Comparison of ENCODE assay signal across 8 mouse cellular contexts in the genomic region with DNA sequence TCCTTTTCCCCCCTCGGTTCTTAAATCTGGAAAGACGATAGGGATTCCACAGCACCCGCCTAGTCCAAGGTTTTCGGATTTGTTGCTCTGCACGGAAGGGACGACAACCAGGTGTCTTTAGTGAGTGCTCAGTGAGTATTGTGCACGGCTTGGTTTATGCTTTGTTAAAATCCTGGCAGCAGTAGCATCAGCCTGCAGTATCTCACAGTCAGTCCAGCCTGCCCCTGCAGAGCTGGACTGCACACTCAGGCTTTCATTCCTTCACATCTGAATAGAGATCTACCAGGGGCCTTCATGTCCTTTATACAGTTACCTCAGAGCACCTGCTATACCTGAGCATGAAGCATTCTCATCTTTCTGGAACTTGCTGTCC. TPM values are rescaled to one million over a fixed set of nuclear protein-coding genes. Genes with fewer than 3 reads are reported as not detected.
DNase-seq lines count a peak whose midpoint lies in the region; ATAC-seq and TF ChIP-seq lines count a peak whose summit lies in the region.

No protein-coding gene starts in this region.

- DNase-seq in heart, adult 2 months: no peak
- DNase-seq in heart, adult 8-10 months (ENCODE audit: low spot score): no peak
- DNase-seq in CH12.LX (ENCODE audit: extremely low read depth): no peak
- DNase-seq in forebrain, embryonic 14.5 days (ENCODE audit: low spot score): no peak
- no peak for DNase-seq in cerebellum, postnatal 36 days
- no peak for DNase-seq in T-cell, adult 2 months (ENCODE audit: low spot score)
- DNase-seq in kidney, postnatal 10 days: no peak

- 0% methylated on average over 7 of the region's 7 CpGs for whole genome bisulfite sequencing in heart, adult 2 months
- WGBS in forebrain, embryonic 14.5 days: 0% methylated on average over 7 of the region's 7 CpGs
- WGBS in macrophage (ENCODE audit: missing documents): 0% methylated on average over 6 of the region's 7 CpGs

- in situ Hi-C loops in CH12.LX (cut with MboI; ENCODE audit: low pct_ligation_motif_present, low pct_unique_long_range_greater_than_20kb, low sequenced_read_pairs): no loop called here

- peaks cover 8% of the 10 kb centered on the region for H3K36me3 ChIP-seq in heart, adult 2 months (ENCODE audit: control insufficient read depth, insufficient read depth, low read length)
- H3K36me3 ChIP-seq in CH12.LX (replicated peaks in 1 of 2; ENCODE audit: control insufficient read depth in 1 of 2, insufficient read depth in 1 of 2, low read length in 1 of 2): peaks cover 4 to 7% of the 10 kb centered on the region in 2 experiments
- H3K36me3 ChIP-seq in forebrain, embryonic 14.5 days (ENCODE audit: control insufficient read depth, insufficient read depth, low read length): peaks cover under 1% of the 10 kb centered on the region; the same call in 1 of the 2 replicates
- peaks cover 6% of the 10 kb centered on the region; the same call in 1 of the 2 replicates for H3K36me3 ChIP-seq in macrophage (ENCODE audit: inconsistent target)

- peak overlapping the region; percentile 90 for H3K9ac ChIP-seq in heart, adult 2 months (ENCODE audit: low read depth, low read length)
- H3K9ac ChIP-seq in CH12.LX (ENCODE audit: insufficient read depth, low read depth): peak overlapping the region; percentile 62
- H3K9ac ChIP-seq in forebrain, embryonic 14.5 days (ENCODE audit: low read length): peak overlapping the region; percentile 76

- H3K9me3 ChIP-seq in CH12.LX (replicated peaks; ENCODE audit: low read length): no peaks in the 10 kb centered on the region
- no peaks in the 10 kb centered on the region for H3K9me3 ChIP-seq in forebrain, embryonic 14.5 days (replicated peaks; ENCODE audit: control insufficient read depth, low read length)

- no peak for TF ChIP-seq RAD21 in CH12.LX (IDR thresholded peaks at IDR 0.05; ENCODE audit: low read depth, low read length)

- H3K4me2 ChIP-seq in CH12.LX (ENCODE audit: insufficient read depth, low read depth, poor library complexity, severe bottlenecking): peak overlapping the region; percentile 77
- peak overlapping the region; percentile 57 for H3K4me2 ChIP-seq in forebrain, embryonic 14.5 days (ENCODE audit: low read length)

- no peak for TF ChIP-seq CTCF in heart, adult 2 months (IDR thresholded peaks at IDR 0.05)
- TF ChIP-seq CTCF in CH12.LX (conservative IDR thresholded peaks at IDR 0.05 in 1 of 2, IDR thresholded peaks at IDR 0.05 in 1 of 2; ENCODE audit: low read depth in 2 of 2, low read length in 2 of 2): no peak

- intact Hi-C loops in heart, adult 2 months (cut with DNase I): loop anchor here (5.0 kb wide), 1 partner anchor 46 kb away; no protein-coding TSS in a partner anchor

- H3K79me2 ChIP-seq in heart, adult 2 months (replicated peaks; ENCODE audit: control insufficient read depth, insufficient read depth, low read length): no peaks in the 10 kb centered on the region
- H3K79me2 ChIP-seq in CH12.LX (replicated peaks; ENCODE audit: control insufficient read depth, extremely low read depth, insufficient read depth, poor library complexity, severe bottlenecking): peaks cover 6% of the 10 kb centered on the region; the same call in 1 of the 2 replicates
- H3K79me2 ChIP-seq in macrophage (ENCODE audit: inconsistent target): peaks cover 54% of the 10 kb centered on the region

- TF ChIP-seq POLR2A in heart, adult 2 months (IDR thresholded peaks at IDR 0.05; ENCODE audit: insufficient read depth, low read depth, low read length): no peak
- TF ChIP-seq POLR2A in CH12.LX (IDR thresholded peaks at IDR 0.05; ENCODE audit: low read depth, low read length): no peak

- ATAC-seq in forebrain, embryonic 14.5 days: peak; percentile 21

- no peak for TF ChIP-seq EP300 in heart, adult 2 months (IDR thresholded peaks at IDR 0.05; ENCODE audit: insufficient read depth, low read depth, low read length)
- no peak for TF ChIP-seq EP300 in CH12.LX (IDR thresholded peaks at IDR 0.05; ENCODE audit: low read length)

- peak overlapping the region; percentile 63 for H3K4me3 ChIP-seq in heart, adult 2 months
- H3K4me3 ChIP-seq in CH12.LX (replicated peaks in 1 of 3; ENCODE audit: low read depth in 2 of 3, low read length in 2 of 3, poor library complexity in 1 of 3) (peak overlapping the region; percentile 81 to 93 (median 81)), macrophage (ENCODE audit: inconsistent target) (peak overlapping the region; percentile 92)
- peak overlapping the region; percentile 59 for H3K4me3 ChIP-seq in forebrain, embryonic 14.5 days (ENCODE audit: low read depth, low read length)

- H3K27me3 ChIP-seq in heart, adult 2 months (ENCODE audit: control insufficient read depth, insufficient read depth, low read length): no peaks in the 10 kb centered on the region
- peaks cover 3% of the 10 kb centered on the region for H3K27me3 ChIP-seq in CH12.LX (replicated peaks)
- H3K27me3 ChIP-seq in forebrain, embryonic 14.5 days (replicated peaks; ENCODE audit: control insufficient read depth, insufficient read depth, low read length): no peaks in the 10 kb centered on the region

- peaks cover 4% of the 10 kb centered on the region for H3K4me1 ChIP-seq in heart, adult 2 months (ENCODE audit: control insufficient read depth, insufficient read depth, low read length)
- H3K4me1 ChIP-seq in CH12.LX (ENCODE audit: control insufficient read depth in 1 of 2, insufficient read depth in 2 of 2): peaks cover 4 to 36% of the 10 kb centered on the region in 2 experiments; a peak in 3 of 4 replicates
- H3K4me1 ChIP-seq in forebrain, embryonic 14.5 days (ENCODE audit: control insufficient read depth, insufficient read depth, low read length): peaks cover 21% of the 10 kb centered on the region

- H3K27ac ChIP-seq in heart, adult 2 months: peak overlapping the region; percentile 52
- no peak overlapping the region for H3K27ac ChIP-seq in CH12.LX (ENCODE audit: insufficient read depth, low read depth)
- peak overlapping the region; percentile 81 for H3K27ac ChIP-seq in forebrain, embryonic 14.5 days (ENCODE audit: low read depth, low read length)
- peak overlapping the region; percentile 75 for H3K27ac ChIP-seq in macrophage

- dilution Hi-C loops in CH12.LX (cut with MboI; ENCODE audit: extremely low pct_ligation_motif_present, extremely low pct_unique_long_range_greater_than_20kb, low sequenced_read_pairs): no loop called here

TF ChIP-seq in CH12.LX, 34 proteins besides CTCF, POLR2A, EP300 and RAD21:
- TF ChIP-seq TCF12 (IDR thresholded peaks at IDR 0.05; ENCODE audit: low read depth, low read length) (no peak), MAX (IDR thresholded peaks at IDR 0.05; ENCODE audit: low read length) (no peak), BHLHE40 (IDR thresholded peaks at IDR 0.05; ENCODE audit: low read depth, low read length) (no peak), MAFK (IDR thresholded peaks at IDR 0.05; ENCODE audit: insufficient replicate concordance, low read length) (no peak), ETS1 (conservative IDR thresholded peaks at IDR 0.05; ENCODE audit: low read depth, low read length) (no peak), ZKSCAN1 (IDR thresholded peaks at IDR 0.05; ENCODE audit: borderline replicate concordance, low read depth, low read length) (no peak), CHD1 (IDR thresholded peaks at IDR 0.05; ENCODE audit: low read depth, low read length) (no peak), NRF1 (IDR thresholded peaks at IDR 0.05; ENCODE audit: low read depth, low read length) (no peak), PAX5 (IDR thresholded peaks at IDR 0.05; ENCODE audit: low read length) (no peak)
TF ChIP-seq in CH12.LX: peak in this region for 0.

RNA-seq across cellular contexts. Expression of gene Ppt1, which starts 0.3 kb away (rescaled TPM):
- 10 to 100 TPM; 41.6 to 42.9 TPM for total RNA-seq in heart, adult 2 months (2021)
- 35.3 and 52.1 TPM in 2 replicates for polyA plus RNA-seq in heart, adult 2 months (2012; rRNA removed)
- 10 to 100 TPM; 44.1 to 52.8 (median 49.1) TPM for total RNA-seq in heart, adult 8-10 months (2022)
- total RNA-seq in CH12.LX (2012; rRNA removed) (23.7 and 23.8 TPM in 2 replicates), CH12.LX (2014; rRNA removed) (23.9 and 24.2 TPM in 2 replicates)
- polyA plus RNA-seq in CH12.LX (2012; ENCODE audit: insufficient read length, low read depth) (30.7 TPM in 2 replicates), macrophage (2018) (97.1 to 164 TPM (median 112 TPM) in 3 replicates)
- 54.9 and 63.7 TPM in 2 replicates for polyA plus RNA-seq in forebrain, embryonic 14.5 days (2014; fragmentation: Nextera tagmentation; extraction: Ambion mirVana)
- 100 to 1,000 TPM in 3 of 26 experiments, 10 to 100 TPM in 23; 14.0 to 115 (median 57.6) TPM for total RNA-seq in macrophage (2018; cell fraction: chromatin; rRNA removed)
- 100 to 1,000 TPM in 3 of 26 experiments, 10 to 100 TPM in 23; 67.6 to 105 (median 84.7) TPM for total RNA-seq in macrophage (2018; cell fraction: cytosol; rRNA removed)
- total RNA-seq in macrophage (2018; cell fraction: nucleus; rRNA removed): 100 to 1,000 TPM in 5 of 26 experiments, 10 to 100 TPM in 21; 24.1 to 159 (median 86.1) TPM

RNA-seq across cellular contexts. Expression of gene Cap1, which starts 49.5 kb away (rescaled TPM):
- total RNA-seq in heart, adult 2 months (2021): 10 to 100 TPM; 48.4 to 53.4 TPM
- 38.3 and 42.8 TPM in 2 replicates for polyA plus RNA-seq in heart, adult 2 months (2012; rRNA removed)
- 10 to 100 TPM; 38.4 to 47.9 (median 42.1) TPM for total RNA-seq in heart, adult 8-10 months (2022)
- total RNA-seq in CH12.LX (2012; rRNA removed) (118 and 128 TPM in 2 replicates), CH12.LX (2014; rRNA removed) (159 TPM in 2 replicates)
- polyA plus RNA-seq in CH12.LX (2012; ENCODE audit: insufficient read length, low read depth) (163 and 195 TPM in 2 replicates), macrophage (2018) (402 to 842 TPM (median 678 TPM) in 3 replicates)
- polyA plus RNA-seq in forebrain, embryonic 14.5 days (2014; fragmentation: Nextera tagmentation; extraction: Ambion mirVana): 73.7 and 77.7 TPM in 2 replicates
- 100 to 1,000 TPM; 120 to 324 (median 283) TPM for total RNA-seq in macrophage (2018; cell fraction: chromatin; rRNA removed)
- total RNA-seq in macrophage (2018; cell fraction: cytosol; rRNA removed): 100 to 1,000 TPM; 401 to 516 (median 457) TPM
- total RNA-seq in macrophage (2018; cell fraction: nucleus; rRNA removed): 100 to 1,000 TPM; 151 to 403 (median 238) TPM
